Mouse (Mus musculus) cerebellum, postnatal 10 days (tissue): ENCODE measurements around the gene Rdh7.
"Not testable (repeated sequence)": the region's sequence is repeated elsewhere in the genome, so short reads cannot be mapped to it uniquely, and the experiment has no call there.

ENCODE experiments used
- DNase-seq, 2 experiments: peaks; one replicate each; pipeline ENCODE4 v3.0.0; 2021; ENCODE audit warnings: mixed read lengths in 2 of 2

Rdh7 gene

GRCm38 (mm10) chr10:127891481-127891880 lies 2.9 kb upstream of the Rdh7 start:
- no peak for DNase-seq

- no peak for DNase-seq
Observed at GRCm38 (mm10) chr10:127886971-127887370, 1.6 kb downstream of the Rdh7 start.

GRCm38 (mm10) chr10:127886551-127886950 lies 2.1 kb downstream of the Rdh7 start:
- no peak for DNase-seq

GRCm38 (mm10) chr10:127881041-127881440 lies 7.6 kb downstream of the Rdh7 start:
- DNase-seq, result no peak

- peak; percentile 13 to 30 for DNase-seq
Observed at GRCm38 (mm10) chr10:127879155-127879688, 9.4 kb downstream of the Rdh7 start.

- no peak for DNase-seq
Observed at GRCm38 (mm10) chr10:127878262-127879057, 10.2 kb downstream of the Rdh7 start.

- DNase-seq, result no peak
Observed at GRCm38 (mm10) chr10:127877681-127878080, 10.9 kb downstream of the Rdh7 start.

GRCm38 (mm10) chr10:127872484-127872883 lies 16.1 kb downstream of the Rdh7 start:
- peak; percentile 24 to 26 for DNase-seq

GRCm38 (mm10) chr10:127866232-127866631 lies 22.4 kb downstream of the Rdh7 start, which contains the start of gene Rdh16f2:
Gene Rdh16f2 (plus strand): TSS chr10:127866474.
- DNase-seq, result no peak

GRCm38 (mm10) chr10:127864931-127865330 lies 23.7 kb downstream of the Rdh7 start:
- no peak for DNase-seq

- DNase-seq, result peak; percentile 85 to 87
Observed at GRCm38 (mm10) chr10:127856376-127856775, 32.2 kb downstream of the Rdh7 start.

- DNase-seq, result no peak
Observed at GRCm38 (mm10) chr10:127849628-127850027, 39.0 kb downstream of the Rdh7 start, which contains the start of gene Rdh19. Gene Rdh19 (plus strand): TSS chr10:127849928.

- no peak for DNase-seq
Observed at GRCm38 (mm10) chr10:127848089-127848488, 40.5 kb downstream of the Rdh7 start.

GRCm38 (mm10) chr10:127845945-127846344 lies 42.7 kb downstream of the Rdh7 start:
- DNase-seq, result not testable (repeated sequence)

GRCm38 (mm10) chr10:127840776-127841175 lies 47.8 kb downstream of the Rdh7 start:
- DNase-seq, result no peak

- DNase-seq, result no peak
Observed at GRCm38 (mm10) chr10:127838539-127838938, 50.1 kb downstream of the Rdh7 start.

- DNase-seq, result not testable (repeated sequence)
Observed at GRCm38 (mm10) chr10:127837793-127838192, 50.8 kb downstream of the Rdh7 start.

- DNase-seq, result no peak
Observed at GRCm38 (mm10) chr10:127835292-127835691, 53.3 kb downstream of the Rdh7 start.

GRCm38 (mm10) chr10:127834186-127834585 lies 54.4 kb downstream of the Rdh7 start:
- DNase-seq, result not testable (repeated sequence)
